Mouse (Mus musculus) liver, adult 2 months (tissue): ENCODE measurements around the gene Ap3s2.

Source experiments
- CTCF ChIP-seq: fragments of 200-500 bp; IDR thresholded peaks from 2 replicates; pipeline ENCODE4 v1.5.1; 2011; ENCODE audit warnings: low read depth, low read length, control low read depth
- POLR2A ChIP-seq: fragments of 200-500 bp; IDR thresholded peaks from 2 replicates; pipeline ENCODE4 v1.6.1; 2011; ENCODE audit warnings: low read length, control low read depth; ENCODE audit not compliant: insufficient read depth; ENCODE audit errors: extremely low read depth

GRCm38 (mm10) chr7:79880998-79881397 is 39.5 kb downstream of the Ap3s2 start:
- TF ChIP-seq CTCF: no peak
- TF ChIP-seq POLR2A: no peak
